ENCODE assay signal across 8 mouse cellular contexts in the genomic region with DNA sequence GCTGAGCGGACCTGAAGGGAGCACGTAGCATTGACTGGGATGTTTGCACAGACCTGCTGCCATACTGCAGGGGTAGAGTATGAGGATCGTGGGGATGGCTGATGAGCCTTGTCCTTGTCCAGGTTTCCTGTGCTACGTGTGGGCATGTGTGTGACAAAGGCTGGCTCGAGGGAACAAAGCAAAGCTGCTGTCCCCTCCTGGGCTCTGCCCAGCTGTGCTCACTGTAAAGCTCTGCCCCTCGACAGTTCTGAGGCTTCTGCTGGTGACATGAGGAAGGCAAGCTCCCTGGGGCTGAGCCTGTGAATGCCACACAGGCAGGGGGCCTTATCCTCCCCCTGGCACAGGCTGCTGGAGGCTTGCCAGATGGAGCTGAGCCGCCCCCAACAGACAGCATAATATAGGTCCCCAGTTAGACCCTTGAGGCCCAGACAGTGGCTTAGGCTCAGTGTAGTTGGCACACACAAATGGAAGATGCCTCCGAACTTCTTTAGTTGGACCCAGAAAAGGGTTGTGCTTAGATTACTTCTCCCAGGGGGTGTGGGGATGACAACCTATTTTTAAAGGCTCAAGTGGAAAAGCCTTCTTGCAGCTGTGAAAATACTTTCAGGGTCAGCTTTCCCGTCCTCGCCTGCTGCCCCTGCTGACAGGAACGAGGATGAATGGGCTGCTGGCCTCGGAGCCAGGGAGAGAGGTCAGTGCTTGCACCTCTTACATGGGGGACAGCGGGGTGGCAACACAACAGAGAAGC. TPM values are rescaled to one million over a fixed set of nuclear protein-coding genes. Genes with fewer than 3 reads are reported as not detected.
DNase-seq lines count a peak whose midpoint lies in the region; ATAC-seq lines count a peak whose summit lies in the region.

No protein-coding gene starts in this region.

- peaks cover 16% of the 10 kb centered on the region; the same call in 1 of the 2 replicates for H3K27me3 ChIP-seq in forebrain, embryonic 12.5 days
- peaks cover 27% of the 10 kb centered on the region for H3K27me3 ChIP-seq in hindbrain, embryonic 13.5 days
- H3K27me3 ChIP-seq in neural tube, embryonic 14.5 days (ENCODE audit: control insufficient read depth, insufficient read depth, low read length), result no peaks in the 10 kb centered on the region
- H3K27me3 ChIP-seq in liver, embryonic 11.5 days (replicated peaks; ENCODE audit: control insufficient read depth, insufficient read depth, low read length), result no peaks in the 10 kb centered on the region
- H3K27me3 ChIP-seq in intestine, embryonic 15.5 days (replicated peaks), result no peaks in the 10 kb centered on the region

- 0 out of 2 replicates have a peak, but pooled peaks cover 3% of the 10 kb centered on the region for H3K9me3 ChIP-seq in forebrain, embryonic 12.5 days
- H3K9me3 ChIP-seq in hindbrain, embryonic 13.5 days, result no peaks in the 10 kb centered on the region
- no peaks in the 10 kb centered on the region for H3K9me3 ChIP-seq in neural tube, embryonic 14.5 days (ENCODE audit: control insufficient read depth, low read length)
- no peaks in the 10 kb centered on the region for H3K9me3 ChIP-seq in liver, embryonic 11.5 days (ENCODE audit: control insufficient read depth, low read length)
- H3K9me3 ChIP-seq in intestine, embryonic 15.5 days, result no peaks in the 10 kb centered on the region

- WGBS in forebrain, embryonic 12.5 days, result 30% methylated on average over 13 of the region's 13 CpGs
- 15% methylated on average over 13 of the region's 13 CpGs for WGBS in hindbrain, embryonic 13.5 days
- 21% methylated on average over 13 of the region's 13 CpGs for WGBS in neural tube, embryonic 14.5 days
- WGBS in liver, embryonic 11.5 days, result 41% methylated on average over 13 of the region's 13 CpGs
- 41% methylated on average over 13 of the region's 13 CpGs for WGBS in intestine, embryonic 15.5 days

- H3K4me2 ChIP-seq in forebrain, embryonic 12.5 days, result peak overlapping the region; percentile 2; the same call in 1 of the 2 replicates
- H3K4me2 ChIP-seq in hindbrain, embryonic 13.5 days, result no peak overlapping the region
- H3K4me2 ChIP-seq in neural tube, embryonic 14.5 days (ENCODE audit: low read depth, low read length), result no peak overlapping the region
- no peak overlapping the region for H3K4me2 ChIP-seq in liver, embryonic 11.5 days
- H3K4me2 ChIP-seq in intestine, embryonic 15.5 days (replicated peaks), result no peak overlapping the region

- DNase-seq in ovary, postnatal 36 days (ENCODE audit: low spot score), result peak; percentile 35
- DNase-seq in ovary, adult 18-20 months (ENCODE audit: low spot score), result no peak
- DNase-seq in natural killer cell, adult 2 months (ENCODE audit: low spot score in 2 of 2), result no peak
- DNase-seq in liver, embryonic 11.5 days (ENCODE audit: low spot score), result no peak

- no peak overlapping the region for H3K4me3 ChIP-seq in forebrain, embryonic 12.5 days (replicated peaks)
- no peak overlapping the region for H3K4me3 ChIP-seq in hindbrain, embryonic 13.5 days
- H3K4me3 ChIP-seq in neural tube, embryonic 14.5 days (ENCODE audit: low read depth, low read length), result no peak overlapping the region
- no peak overlapping the region for H3K4me3 ChIP-seq in liver, embryonic 11.5 days (ENCODE audit: low read depth, low read length)
- no peak overlapping the region for H3K4me3 ChIP-seq in intestine, embryonic 15.5 days (replicated peaks)

- no peak overlapping the region for H3K9ac ChIP-seq in forebrain, embryonic 12.5 days
- H3K9ac ChIP-seq in hindbrain, embryonic 13.5 days, result peak overlapping the region; percentile 24; the same call in 1 of the 2 replicates
- no peak overlapping the region for H3K9ac ChIP-seq in neural tube, embryonic 14.5 days (replicated peaks; ENCODE audit: low read depth, low read length)
- no peak overlapping the region for H3K9ac ChIP-seq in liver, embryonic 11.5 days (ENCODE audit: low read depth, low read length)
- no peak overlapping the region for H3K9ac ChIP-seq in intestine, embryonic 15.5 days

- H3K27ac ChIP-seq in forebrain, embryonic 12.5 days, result peak overlapping the region; percentile 51
- peak overlapping the region; percentile 40; the same call in 1 of the 2 replicates for H3K27ac ChIP-seq in hindbrain, embryonic 13.5 days
- no peak overlapping the region for H3K27ac ChIP-seq in neural tube, embryonic 14.5 days (ENCODE audit: low read depth, low read length)
- H3K27ac ChIP-seq in liver, embryonic 11.5 days (ENCODE audit: low read depth, low read length), result no peak overlapping the region
- H3K27ac ChIP-seq in intestine, embryonic 15.5 days, result no peak overlapping the region

- H3K36me3 ChIP-seq in forebrain, embryonic 12.5 days (replicated peaks), result no peaks in the 10 kb centered on the region
- H3K36me3 ChIP-seq in hindbrain, embryonic 13.5 days, result no peaks in the 10 kb centered on the region
- H3K36me3 ChIP-seq in neural tube, embryonic 14.5 days (ENCODE audit: control insufficient read depth, insufficient read depth, low read length), result no peaks in the 10 kb centered on the region
- H3K36me3 ChIP-seq in liver, embryonic 11.5 days (ENCODE audit: control insufficient read depth, insufficient read depth, low read length), result no peaks in the 10 kb centered on the region
- H3K36me3 ChIP-seq in intestine, embryonic 15.5 days, result no peaks in the 10 kb centered on the region

- H3K4me1 ChIP-seq in forebrain, embryonic 12.5 days, result peaks cover 32% of the 10 kb centered on the region
- peaks cover 48% of the 10 kb centered on the region for H3K4me1 ChIP-seq in hindbrain, embryonic 13.5 days (replicated peaks)
- peaks cover 12% of the 10 kb centered on the region; the same call in 1 of the 2 replicates for H3K4me1 ChIP-seq in neural tube, embryonic 14.5 days (ENCODE audit: control insufficient read depth, insufficient read depth, low read length)
- no peaks in the 10 kb centered on the region for H3K4me1 ChIP-seq in liver, embryonic 11.5 days (replicated peaks; ENCODE audit: control insufficient read depth, insufficient read depth, low read length)
- no peaks in the 10 kb centered on the region for H3K4me1 ChIP-seq in intestine, embryonic 15.5 days (replicated peaks)

- peak; percentile 74 for ATAC-seq in forebrain, embryonic 12.5 days (ENCODE audit: low FRiP score)
- peak; percentile 71 for ATAC-seq in hindbrain, embryonic 13.5 days (ENCODE audit: low FRiP score)
- ATAC-seq in neural tube, embryonic 14.5 days (ENCODE audit: low read depth), result peak; percentile 66
- ATAC-seq in liver, embryonic 11.5 days (replicated peaks; ENCODE audit: low FRiP score), result no peak
- no peak for ATAC-seq in intestine, embryonic 15.5 days

RNA-seq across cellular contexts. Expression of a gene that starts 16.7 kb away (rescaled TPM):
- polyA plus RNA-seq in forebrain, embryonic 12.5 days (2016; fragmentation: Nextera tagmentation; extraction: Ambion mirVana), result 21.4 and 24.8 TPM in 2 replicates
- polyA plus RNA-seq in hindbrain, embryonic 13.5 days (2015; fragmentation: Nextera tagmentation; extraction: Ambion mirVana), result 25.3 and 25.7 TPM in 2 replicates
- polyA plus RNA-seq in neural tube, embryonic 14.5 days (2014; fragmentation: Nextera tagmentation; extraction: Ambion mirVana), result 35.3 and 38.0 TPM in 2 replicates
- 11.7 and 12.0 TPM in 2 replicates for polyA plus RNA-seq in liver, embryonic 11.5 days (2014; fragmentation: Nextera tagmentation; extraction: Ambion mirVana)
- polyA plus RNA-seq in intestine, embryonic 15.5 days (2015; fragmentation: Nextera tagmentation; extraction: Ambion mirVana), result 12.0 and 12.5 TPM in 2 replicates

Comparison
In these comparisons a context has a peak if more than half of its experiments do, and no peak if none do; other contexts are left out.
1. ATAC-seq: peak in forebrain, embryonic 12.5 days (single experiment), hindbrain, embryonic 13.5 days (single experiment) and neural tube, embryonic 14.5 days (single experiment); none in liver, embryonic 11.5 days (single experiment) and intestine, embryonic 15.5 days (single experiment).
2. H3K27ac ChIP-seq: peak in forebrain, embryonic 12.5 days (single experiment) and hindbrain, embryonic 13.5 days (single experiment); none in neural tube, embryonic 14.5 days (single experiment), liver, embryonic 11.5 days (single experiment) and intestine, embryonic 15.5 days (single experiment).